Mouse (Mus musculus) heart, embryonic 11.5 days (tissue): Measurements from ENCODE around the gene Csmd2. TPM values are rescaled to one million over a fixed set of nuclear protein-coding genes. Genes with fewer than 3 reads are reported as not detected.
"Not testable (repeated sequence)": the region's sequence is repeated elsewhere in the genome, so short reads cannot be mapped to it uniquely, and the experiment has no call there.

Source experiments
- ATAC-seq: fragments of 200-750 bp; cut with Nextera tagmentation; replicated peaks from 2 replicates; pipeline ENCODE4 v1.8.0; 2017; ENCODE audit warnings: moderate library complexity; ENCODE audit not compliant: insufficient number of reproducible peaks, low FRiP score, low TSS enrichment
- H3K27ac ChIP-seq: fragments of 300-500 bp; sonication (generic); 2 replicates; pipeline ENCODE4 v1.5.1; 2014; ENCODE audit warnings: mild to moderate bottlenecking, low read depth, low read length
- H3K27me3 ChIP-seq: fragments of 300-500 bp; sonication (generic); 2 replicates; pipeline ENCODE4 v1.6.1; 2014; ENCODE audit warnings: mild to moderate bottlenecking, low read length, mixed read lengths; ENCODE audit not compliant: control insufficient read depth, insufficient read depth
- H3K36me3 ChIP-seq: fragments of 300-500 bp; sonication (generic); 2 replicates; pipeline ENCODE4 v1.6.1; 2014; ENCODE audit warnings: mild to moderate bottlenecking, low read length, moderate library complexity, mixed read lengths; ENCODE audit not compliant: control insufficient read depth, insufficient read depth
- H3K4me1 ChIP-seq: fragments of 300-500 bp; sonication (generic); 2 replicates; pipeline ENCODE4 v1.6.1; 2014; ENCODE audit warnings: low read length; ENCODE audit not compliant: control insufficient read depth, insufficient read depth
- H3K4me2 ChIP-seq: fragments of 300-500 bp; sonication (generic); 2 replicates; pipeline ENCODE4 v1.6.1; 2014; ENCODE audit warnings: mild to moderate bottlenecking, moderate library complexity
- H3K4me3 ChIP-seq: fragments of 300-500 bp; sonication (generic); 2 replicates; pipeline ENCODE4 v1.5.1; 2014; ENCODE audit warnings: low read depth, low read length
- H3K9ac ChIP-seq: fragments of 300-500 bp; sonication (generic); 2 replicates; pipeline ENCODE4 v1.6.1; 2014; ENCODE audit warnings: mild to moderate bottlenecking, low read depth, low read length, moderate library complexity
- H3K9me3 ChIP-seq: fragments of 300-500 bp; sonication (generic); replicated peaks from 2 replicates; pipeline ENCODE4 v1.6.1; 2016; ENCODE audit warnings: low read length; ENCODE audit not compliant: control insufficient read depth
- WGBS: fragments of 180-500 bp; shearing (Covaris S2); extraction: QIAGEN DNeasy Blood & Tissue Kit; methylation state at CpG from one replicate; pipeline ENCODE4 v1.1.7; 2014; ENCODE audit not compliant: insufficient replicate concordance; 5-methylcytosine and 5-hydroxymethylcytosine counted together
- polyA plus RNA-seq: library from polyadenylated mRNA; unstranded; fragments of >200 nt; fragmentation: Nextera tagmentation; extraction: Ambion mirVana; gene quantifications from 2 replicates; pipeline ENCODE4 v1.2.1, GENCODE M21; 2014

Gene Csmd2
- polyA plus RNA-seq, 1 experiment from 2014 or later = 0.21 TPM

DNA sequence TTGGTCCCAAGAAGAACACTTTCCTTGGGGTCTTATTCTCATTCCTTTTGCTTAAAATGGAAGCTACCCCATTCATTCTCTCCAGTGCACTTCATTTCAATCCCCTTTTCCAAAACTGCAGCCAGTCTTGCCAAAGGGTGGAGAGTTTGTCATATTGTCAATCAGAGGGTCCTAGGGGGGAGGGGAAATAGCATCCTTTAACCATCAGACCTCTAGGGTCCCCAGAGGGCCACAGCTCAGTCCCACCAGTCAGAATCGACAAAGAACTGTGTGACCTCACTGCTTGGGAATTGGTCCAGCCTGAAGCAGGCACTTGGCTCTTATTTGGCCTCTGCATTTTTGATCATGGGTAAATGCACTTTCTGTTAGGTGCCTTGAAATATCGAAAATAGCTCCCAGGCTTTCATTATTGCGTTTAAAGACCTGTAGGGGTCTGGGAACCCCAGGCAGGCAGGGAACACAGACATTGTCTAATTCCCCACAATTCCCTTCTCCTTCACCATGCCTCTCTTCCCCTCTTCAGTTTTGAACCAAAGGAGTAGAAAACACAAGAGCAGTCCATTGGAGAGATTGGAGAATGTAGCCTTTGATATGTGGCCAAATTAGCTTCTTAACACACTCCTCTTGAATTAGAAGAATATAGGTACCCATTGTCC, 17.3 kb downstream of the Csmd2 start:
- WGBS = 56% methylated on average over 3 of the region's 3 CpGs
- ATAC-seq = no peak
- no peak overlapping the region for H3K4me3 ChIP-seq
- H3K4me2 ChIP-seq = no peak overlapping the region
- no peak overlapping the region for H3K27ac ChIP-seq
- no peaks in the 10 kb centered on the region for H3K4me1 ChIP-seq
- H3K9me3 ChIP-seq = no peaks in the 10 kb centered on the region
- H3K9ac ChIP-seq = no peak overlapping the region
- no peaks in the 10 kb centered on the region for H3K27me3 ChIP-seq
- no peaks in the 10 kb centered on the region for H3K36me3 ChIP-seq

DNA sequence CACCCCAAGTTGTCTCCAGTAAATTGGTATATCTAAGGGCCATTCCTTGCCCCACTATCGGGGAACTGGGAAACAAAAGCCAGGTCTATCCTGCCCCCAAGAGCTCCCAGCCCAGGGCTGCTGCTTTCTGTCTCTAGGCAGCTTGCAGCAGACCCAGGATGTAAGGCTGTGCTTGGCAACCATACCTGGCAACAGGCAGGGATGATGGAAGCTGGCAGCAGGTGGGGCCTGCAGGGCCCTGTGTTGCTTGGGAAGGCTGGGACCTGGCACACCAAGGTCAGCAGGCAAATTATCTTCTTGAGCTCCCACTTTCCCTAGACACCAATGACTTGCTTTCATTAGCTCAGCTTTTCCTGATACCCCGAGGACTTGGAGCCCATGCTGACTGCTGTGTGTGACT, 31.8 kb downstream of the Csmd2 start:
- Histone ChIP-seq H3K27ac (no peak overlapping the region), H3K4me3 (no peak overlapping the region), H3K36me3 (no peaks in the 10 kb centered on the region), H3K4me2 (no peak overlapping the region), H3K4me1 (no peaks in the 10 kb centered on the region), H3K9ac (no peak overlapping the region), H3K27me3 (no peaks in the 10 kb centered on the region), H3K9me3 (no peaks in the 10 kb centered on the region)
- ATAC-seq = no peak
- WGBS = 71% methylated on average over 2 of the region's 2 CpGs

DNA sequence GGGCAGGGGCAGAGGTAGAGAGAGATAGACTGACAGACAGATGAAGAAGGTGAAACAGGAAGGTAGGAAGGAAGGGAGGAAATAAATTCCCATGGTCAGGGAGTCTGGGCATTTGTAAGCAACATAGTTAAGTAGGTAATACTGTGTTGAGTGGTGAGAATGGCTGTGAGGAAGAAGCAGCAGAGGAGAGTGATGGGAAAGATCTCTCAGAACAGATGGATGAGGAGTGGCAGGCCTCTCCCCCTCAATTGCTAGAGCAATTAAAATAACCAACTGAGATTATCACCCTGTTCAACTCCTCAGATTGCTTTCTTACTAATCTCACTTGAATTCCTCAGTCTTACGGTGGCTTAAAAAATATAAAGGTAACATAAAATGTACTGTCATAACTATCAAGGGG, 40.6 kb downstream of the Csmd2 start:
- Histone ChIP-seq H3K27ac (no peak overlapping the region), H3K36me3 (no peaks in the 10 kb centered on the region), H3K4me1 (no peaks in the 10 kb centered on the region), H3K9me3 (no peaks in the 10 kb centered on the region), H3K27me3 (no peaks in the 10 kb centered on the region), H3K9ac (no peak overlapping the region), H3K4me2 (no peak overlapping the region), H3K4me3 (no peak overlapping the region)
- WGBS = 86% methylated on average over 1 of the region's 1 CpGs
- ATAC-seq = no peak

DNA sequence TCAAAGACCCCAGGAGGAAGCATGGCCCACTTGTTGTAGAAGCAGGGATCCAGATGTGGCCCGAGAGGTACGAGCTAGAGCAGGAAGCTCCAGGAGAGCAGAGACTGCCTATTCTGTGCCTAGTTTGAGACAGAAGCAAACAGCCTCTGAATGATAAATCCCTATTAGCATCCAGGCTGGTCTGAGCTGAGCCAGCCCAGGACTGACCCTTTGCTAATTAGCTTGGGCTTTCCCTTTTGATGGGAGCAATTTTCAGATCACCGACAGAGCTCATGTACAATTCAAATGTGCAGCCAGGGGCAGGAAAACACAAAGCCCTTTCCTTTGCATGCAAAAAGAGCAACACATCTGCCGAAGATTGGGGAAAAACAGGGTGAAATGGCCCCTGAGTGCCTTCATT, 54.2 kb downstream of the Csmd2 start:
- H3K9ac ChIP-seq = no peak overlapping the region
- H3K4me3 ChIP-seq = no peak overlapping the region
- no peaks in the 10 kb centered on the region for H3K36me3 ChIP-seq
- WGBS = 72% methylated on average over 4 of the region's 4 CpGs
- no peaks in the 10 kb centered on the region for H3K9me3 ChIP-seq
- H3K4me1 ChIP-seq = no peaks in the 10 kb centered on the region
- no peaks in the 10 kb centered on the region for H3K27me3 ChIP-seq
- no peak overlapping the region for H3K27ac ChIP-seq
- H3K4me2 ChIP-seq = no peak overlapping the region
- ATAC-seq = no peak

DNA sequence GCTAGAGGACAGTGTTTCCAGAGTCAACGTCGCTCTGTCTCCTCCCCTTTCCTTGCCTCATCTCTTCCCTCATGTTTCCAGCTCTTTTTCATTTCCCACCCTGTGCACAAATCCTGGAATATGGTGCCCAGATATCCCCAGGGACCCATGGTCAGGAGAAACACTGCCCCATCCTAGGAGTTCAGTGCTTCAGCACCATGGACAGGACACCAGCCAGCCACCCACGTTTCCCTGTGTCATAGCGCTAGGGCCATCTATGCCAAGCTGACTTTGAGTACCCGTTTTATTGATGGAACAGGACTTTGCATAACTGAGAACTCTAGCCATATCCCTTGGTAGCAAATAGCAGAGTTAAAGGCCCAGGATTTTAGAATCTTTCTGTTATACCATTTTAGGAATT, 55.0 kb downstream of the Csmd2 start:
- Histone ChIP-seq H3K4me3 (no peak overlapping the region), H3K27me3 (no peaks in the 10 kb centered on the region), H3K36me3 (no peaks in the 10 kb centered on the region), H3K9ac (no peak overlapping the region), H3K27ac (no peak overlapping the region), H3K4me2 (no peak overlapping the region), H3K9me3 (no peaks in the 10 kb centered on the region), H3K4me1 (no peaks in the 10 kb centered on the region)
- ATAC-seq = no peak
- WGBS = 27% methylated on average over 5 of the region's 5 CpGs

DNA sequence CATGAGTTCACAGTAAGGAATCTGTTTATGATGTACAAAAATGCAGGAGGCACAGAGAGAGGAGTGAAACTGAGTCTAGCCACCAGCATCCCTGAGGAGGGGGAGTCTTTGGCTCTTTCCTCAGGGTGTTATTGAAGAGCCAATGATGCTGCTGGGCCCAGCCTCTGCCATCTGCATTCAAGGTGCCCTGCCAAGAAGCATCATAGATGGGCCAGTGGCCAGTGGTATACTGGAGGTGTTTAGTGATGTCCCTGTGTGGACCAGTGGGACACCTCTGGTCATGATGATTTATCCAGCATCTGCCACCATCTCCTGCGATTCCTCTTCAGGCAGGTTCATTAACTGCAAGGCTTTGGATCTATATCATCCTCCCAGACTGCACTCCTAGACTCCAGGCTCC, 61.1 kb downstream of the Csmd2 start:
- Histone ChIP-seq H3K4me1 (no peaks in the 10 kb centered on the region), H3K9ac (no peak overlapping the region), H3K9me3 (no peaks in the 10 kb centered on the region), H3K4me3 (no peak overlapping the region), H3K36me3 (no peaks in the 10 kb centered on the region), H3K4me2 (no peak overlapping the region), H3K27ac (no peak overlapping the region), H3K27me3 (no peaks in the 10 kb centered on the region)
- WGBS = 58% methylated on average over 1 of the region's 1 CpGs
- ATAC-seq = no peak

DNA sequence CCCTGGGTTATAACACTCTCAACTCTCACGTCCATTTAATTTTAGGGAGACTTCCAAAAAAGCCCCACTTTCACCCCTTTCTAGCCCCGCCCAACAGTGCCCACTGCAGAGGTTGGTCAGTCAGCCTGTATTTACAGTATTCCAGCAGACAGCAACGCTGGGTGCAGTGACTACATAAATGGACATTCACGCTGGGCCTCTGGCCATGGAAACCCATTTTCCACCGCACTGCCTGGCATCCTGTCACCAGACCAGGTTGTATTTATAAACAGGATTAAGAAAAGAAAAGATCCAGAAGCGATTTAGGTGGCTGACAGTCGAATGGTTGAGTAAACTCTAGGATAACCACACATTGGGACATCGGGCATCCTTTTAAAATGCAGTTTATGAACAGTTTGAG, 65.0 kb downstream of the Csmd2 start:
- Histone ChIP-seq H3K4me2 (no peak overlapping the region), H3K27ac (no peak overlapping the region), H3K36me3 (no peaks in the 10 kb centered on the region), H3K9ac (no peak overlapping the region), H3K9me3 (no peaks in the 10 kb centered on the region), H3K27me3 (no peaks in the 10 kb centered on the region), H3K4me3 (no peak overlapping the region), H3K4me1 (no peaks in the 10 kb centered on the region)
- WGBS = 72% methylated on average over 8 of the region's 8 CpGs
- ATAC-seq = no peak

DNA sequence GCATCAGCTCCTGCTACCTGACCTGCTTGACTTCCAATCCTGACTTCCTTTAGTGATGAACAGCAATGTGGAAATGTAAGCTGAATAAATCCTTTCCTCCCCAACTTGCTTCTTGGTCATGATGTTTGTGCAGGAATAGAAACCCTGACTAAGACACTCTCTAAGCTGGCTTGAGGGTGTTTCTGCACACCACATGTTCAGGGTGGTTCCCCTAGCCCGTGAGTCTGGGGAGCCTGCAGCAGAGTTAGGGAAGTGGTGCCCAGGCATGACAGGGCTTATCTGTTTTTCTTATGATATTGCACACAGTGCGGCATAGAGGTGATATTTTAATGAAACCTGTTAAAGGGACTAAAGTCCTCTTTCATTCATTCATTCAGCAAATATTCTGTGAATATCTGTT, 73.6 kb downstream of the Csmd2 start:
- WGBS = 55% methylated on average over 2 of the region's 2 CpGs
- H3K9me3 ChIP-seq, H3K36me3 ChIP-seq, H3K4me1 ChIP-seq, H3K4me2 ChIP-seq, H3K9ac ChIP-seq, H3K27ac ChIP-seq, H3K27me3 ChIP-seq, H3K4me3 ChIP-seq, ATAC-seq: not testable (repeated sequence)

DNA sequence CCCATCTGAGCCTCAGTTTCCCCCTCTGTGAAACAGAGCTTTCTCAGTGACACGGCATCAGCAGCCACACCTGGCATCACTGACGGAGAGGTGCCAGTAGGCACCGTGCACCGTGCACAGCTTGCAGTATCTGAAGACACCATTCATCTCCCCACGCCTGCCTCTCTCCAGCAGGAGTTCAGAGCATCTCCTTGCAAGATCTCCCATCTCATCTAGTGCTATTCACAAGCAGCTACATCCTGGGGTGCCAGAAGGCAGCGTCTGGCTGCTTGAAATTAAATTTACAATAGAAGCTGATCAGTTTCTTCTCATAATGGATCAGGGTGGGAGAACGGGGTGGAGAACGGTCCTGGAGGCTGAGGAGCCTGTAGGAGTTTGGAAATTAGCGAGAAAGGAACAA, 79.5 kb downstream of the Csmd2 start:
- no peaks in the 10 kb centered on the region for H3K36me3 ChIP-seq
- no peaks in the 10 kb centered on the region for H3K9me3 ChIP-seq
- H3K27me3 ChIP-seq = no peaks in the 10 kb centered on the region
- H3K4me1 ChIP-seq = no peaks in the 10 kb centered on the region
- no peak for ATAC-seq
- WGBS = 76% methylated on average over 9 of the region's 9 CpGs
- no peak overlapping the region for H3K27ac ChIP-seq
- no peak overlapping the region for H3K9ac ChIP-seq
- no peak overlapping the region for H3K4me3 ChIP-seq
- no peak overlapping the region for H3K4me2 ChIP-seq
